Mouse (Mus musculus) liver, embryonic 14.5 days (tissue): ENCODE data around the gene Ddx23. TPM values are rescaled to one million over a fixed set of nuclear protein-coding genes. Genes with fewer than 3 reads are reported as not detected.

Experiments
- ATAC-seq: fragments of 200-750 bp; cut with Nextera tagmentation; 2 replicates; pipeline ENCODE4 v1.8.0; 2017; ENCODE audit warnings: moderate number of reproducible peaks, mild to moderate bottlenecking, moderate library complexity; ENCODE audit not compliant: insufficient read depth
- DNase-seq, 3 experiments: peaks; one replicate each; pipeline ENCODE4 v3.0.0-alpha.2; 2012 to 2013; ENCODE audit warnings: low read depth in 3 of 3, low spot score in 3 of 3
- H3K27ac ChIP-seq: fragments of 300-500 bp; sonication (generic); 2 replicates; pipeline ENCODE4 v1.5.1; 2014; ENCODE audit warnings: moderate library complexity, mild to moderate bottlenecking, control low read depth, inconsistent platforms
- H3K27me3 ChIP-seq: fragments of 300-500 bp; sonication (generic); 2 replicates; pipeline ENCODE4 v1.6.1; 2014; ENCODE audit warnings: mild to moderate bottlenecking, low read length, moderate library complexity; ENCODE audit not compliant: control insufficient read depth, insufficient read depth
- H3K36me3 ChIP-seq: fragments of 300-500 bp; sonication (generic); replicated peaks from 2 replicates; pipeline ENCODE4 v1.6.1; 2014; ENCODE audit warnings: low read depth; ENCODE audit not compliant: control insufficient read depth, insufficient read depth
- H3K4me1 ChIP-seq, 2 experiments: fragments of 200-500 bp in 1 of 2; fragments of 300-500 bp in 1 of 2; sonication (generic) in 1 of 2; replicated peaks; 2 replicates each; pipeline ENCODE4 v1.6.1; 2012 to 2014; ENCODE audit warnings: antibody characterized with exemption in 1 of 2, inconsistent platforms in 1 of 2, low read length in 1 of 2; ENCODE audit not compliant: control insufficient read depth in 2 of 2, insufficient read depth in 2 of 2
- H3K4me2 ChIP-seq: fragments of 300-500 bp; sonication (generic); 2 replicates; pipeline ENCODE4 v1.6.1; 2014; ENCODE audit warnings: low read depth, mild to moderate bottlenecking, control low read depth, moderate library complexity
- H3K4me3 ChIP-seq, 2 experiments: fragments of 200-500 bp in 1 of 2; fragments of 300-500 bp in 1 of 2; sonication (generic) in 1 of 2; 2 replicates each; pipeline ENCODE4 v1.5.1; 2012 to 2014; ENCODE audit warnings: low read depth in 2 of 2, low read length in 2 of 2, mild to moderate bottlenecking in 2 of 2, control low read depth in 1 of 2, inconsistent platforms in 1 of 2, moderate library complexity in 1 of 2; ENCODE audit not compliant: insufficient read depth in 1 of 2
- H3K9ac ChIP-seq: fragments of 300-500 bp; sonication (generic); replicated peaks from 2 replicates; pipeline ENCODE4 v1.6.1; 2014; ENCODE audit warnings: mild to moderate bottlenecking, control low read depth, moderate library complexity
- H3K9me3 ChIP-seq: fragments of 300-500 bp; sonication (generic); 2 replicates; pipeline ENCODE4 v1.6.1; 2016; ENCODE audit warnings: low read length, mixed read lengths; ENCODE audit not compliant: control insufficient read depth
- CTCF ChIP-seq: IDR thresholded peaks from 2 replicates; pipeline ENCODE4 v1.5.1; 2016; ENCODE audit warnings: antibody characterized with exemption, low read depth, control low read depth
- EP300 ChIP-seq: IDR thresholded peaks from 2 replicates; pipeline ENCODE4 v1.6.1; 2016; ENCODE audit warnings: antibody characterized with exemption, low read depth
- WGBS: fragments of 180-500 bp; shearing (Covaris S2); extraction: QIAGEN DNeasy Blood & Tissue Kit; methylation state at CpG from one replicate; pipeline ENCODE4 v1.1.7; 2014; ENCODE audit not compliant: insufficient replicate concordance; 5-methylcytosine and 5-hydroxymethylcytosine counted together
- polyA plus RNA-seq, 2 experiments: library from polyadenylated mRNA; depleted of rRNA in 1 of 2; stranded (reverse) in 1 of 2; unstranded in 1 of 2; fragments of >200 nt; fragmentation: Nextera tagmentation in 1 of 2; extraction: Ambion mirVana in 1 of 2; gene quantifications; 2 replicates each; pipeline versions ENCODE4 v1.2.1 to v1.2.3; 2012 to 2014

Ddx23 gene
- polyA plus RNA-seq, 2 experiments, result 11.7 to 23.4 TPM

GRCm38 (mm10) chr15:98623361-98623821 is 39.3 kb downstream of the Ddx23 start:
- no peaks in the 10 kb centered on the region for H3K36me3 ChIP-seq
- no peak overlapping the region for H3K4me3 ChIP-seq
- H3K9ac ChIP-seq, result no peak overlapping the region
- TF ChIP-seq EP300 (no peak), CTCF (no peak)
- H3K9me3 ChIP-seq, result no peaks in the 10 kb centered on the region
- DNase-seq, result no peak
- no peaks in the 10 kb centered on the region for H3K4me1 ChIP-seq
- H3K4me2 ChIP-seq, result no peak overlapping the region
- peaks cover 22% of the 10 kb centered on the region for H3K27me3 ChIP-seq
- no peak overlapping the region for H3K27ac ChIP-seq
- ATAC-seq, result no peak
- WGBS, result 42% methylated on average over 5 of the region's 5 CpGs

- DNase-seq, result no peak
- H3K9me3 ChIP-seq, result no peaks in the 10 kb centered on the region
- no peak for ATAC-seq
- no peaks in the 10 kb centered on the region for H3K4me1 ChIP-seq
- H3K27ac ChIP-seq, result no peak overlapping the region
- H3K4me2 ChIP-seq, result no peak overlapping the region
- no peak for TF ChIP-seq EP300
- no peak for TF ChIP-seq CTCF
- no peak overlapping the region for H3K4me3 ChIP-seq
- H3K9ac ChIP-seq, result no peak overlapping the region
- H3K36me3 ChIP-seq, result no peaks in the 10 kb centered on the region
- H3K27me3 ChIP-seq, result peaks cover 21% of the 10 kb centered on the region
- 24% methylated on average over 6 of the region's 6 CpGs for WGBS
These were observed 40.0 kb downstream of the Ddx23 start for GRCm38 (mm10) chr15:98622721-98623120.

- peaks cover 24% of the 10 kb centered on the region for H3K27me3 ChIP-seq
- no peak overlapping the region for H3K9ac ChIP-seq
These were observed 40.5 kb downstream of the Ddx23 start for GRCm38 (mm10) chr15:98622199-98622598.

GRCm38 (mm10) chr15:98617176-98617537 is 45.5 kb downstream of the Ddx23 start:
- H3K4me1 ChIP-seq, result peaks cover 0 to 3% of the 10 kb centered on the region in 2 experiments; a peak in 2 of 4 replicates
- ATAC-seq (peak; percentile 14; the same call in 1 of the 2 replicates), DNase-seq (no peak)
- under 1% methylated on average over 12 of the region's 12 CpGs for WGBS
- TF ChIP-seq CTCF (peak; percentile 89), EP300 (no peak)
- peaks cover 12% of the 10 kb centered on the region for H3K27me3 ChIP-seq
- 0 out of 2 replicates have a peak overlapping the region, but pooled peaks have one; percentile 25 for H3K9ac ChIP-seq
- peak overlapping the region; percentile 23 for H3K4me2 ChIP-seq
- no peaks in the 10 kb centered on the region for H3K36me3 ChIP-seq
- H3K4me3 ChIP-seq, result no peak overlapping the region
- no peak overlapping the region for H3K27ac ChIP-seq
- no peaks in the 10 kb centered on the region for H3K9me3 ChIP-seq

More at GRCm38 (mm10) chr15:98622199-98622598, 40.5 kb downstream of the Ddx23 start:
- H3K4me2 ChIP-seq, result no peak overlapping the region
- H3K36me3 ChIP-seq, result no peaks in the 10 kb centered on the region
- ATAC-seq (no peak), DNase-seq (no peak)
- 9% methylated on average over 7 of the region's 7 CpGs for WGBS
- no peak overlapping the region for H3K27ac ChIP-seq
- no peaks in the 10 kb centered on the region for H3K4me1 ChIP-seq
- H3K9me3 ChIP-seq, result no peaks in the 10 kb centered on the region
- no peak for TF ChIP-seq EP300
- TF ChIP-seq CTCF, result no peak
- H3K4me3 ChIP-seq, result no peak overlapping the region

- no peaks in the 10 kb centered on the region for H3K9me3 ChIP-seq
- H3K9ac ChIP-seq, result 0 out of 2 replicates have a peak overlapping the region, but pooled peaks have one; percentile 25
- 48% methylated on average over 20 of the region's 20 CpGs for WGBS
- H3K4me1 ChIP-seq, result peaks cover 0 to 3% of the 10 kb centered on the region in 2 experiments; a peak in 2 of 4 replicates
- H3K4me2 ChIP-seq, result peak overlapping the region; percentile 23
- TF ChIP-seq EP300, result no peak
- no peak for TF ChIP-seq CTCF
- peaks cover 11% of the 10 kb centered on the region; the same call in 1 of the 2 replicates for H3K27me3 ChIP-seq
- no peak overlapping the region for H3K27ac ChIP-seq
- no peak for DNase-seq
- H3K4me3 ChIP-seq, result no peak overlapping the region
- no peaks in the 10 kb centered on the region for H3K36me3 ChIP-seq
- ATAC-seq, result no peak
These were observed 46.1 kb downstream of the Ddx23 start for GRCm38 (mm10) chr15:98616362-98617175.
